Mouse (Mus musculus) CH12.LX (cell line): ENCODE data around the gene Tmc3.

Experiments used
- CHD2 ChIP-seq: IDR thresholded peaks from 2 replicates; pipeline ENCODE4 v1.6.1; 2011; ENCODE audit warnings: low read length, improper control_type of control experiment
- CTCF ChIP-seq, 2 experiments: IDR thresholded peaks in 1 of 2; conservative IDR thresholded peaks in 1 of 2; 2 replicates each; pipeline ENCODE4 v1.5.1; 2011 to 2012; ENCODE audit warnings: low read depth in 2 of 2, low read length in 2 of 2, improper control_type of control experiment in 1 of 2, inconsistent platforms in 1 of 2, mild to moderate bottlenecking in 1 of 2, moderate library complexity in 1 of 2
- MAX ChIP-seq: IDR thresholded peaks from 2 replicates; pipeline ENCODE4 v1.6.1; 2011; ENCODE audit warnings: low read length, improper control_type of control experiment
- RCOR1 ChIP-seq: conservative IDR thresholded peaks from 2 replicates; pipeline ENCODE4 v1.6.1; 2012; ENCODE audit warnings: low read depth, mild to moderate bottlenecking, inconsistent platforms, low read length, improper control_type of control experiment
- SIN3A ChIP-seq: IDR thresholded peaks from 2 replicates; pipeline ENCODE4 v1.6.1; 2012; ENCODE audit warnings: low read length, improper control_type of control experiment, inconsistent platforms
- ZC3H11A ChIP-seq: IDR thresholded peaks from 2 replicates; pipeline ENCODE4 v1.6.1; 2012; ENCODE audit warnings: low read depth, mild to moderate bottlenecking, inconsistent platforms, low read length, improper control_type of control experiment

GRCm38 (mm10) chr7:83541536-83542169, 43.1 kb upstream of the Tmc3 start:
- no peak for TF ChIP-seq CTCF (conservative IDR thresholded peaks at IDR 0.05 in 1 of 2, IDR thresholded peaks at IDR 0.05 in 1 of 2; ENCODE audit: low read depth in 2 of 2, low read length in 2 of 2)
- no peak for TF ChIP-seq SIN3A
- no peak for TF ChIP-seq RCOR1
- no peak for TF ChIP-seq MAX
- TF ChIP-seq CHD2 = no peak
- no peak for TF ChIP-seq ZC3H11A
